Mouse (Mus musculus): Measurements from ENCODE around the gene H2al1n. TPM values are rescaled to one million over a fixed set of nuclear protein-coding genes. Genes with fewer than 3 reads are reported as not detected.
"Not testable (repeated sequence)": the region's sequence is repeated elsewhere in the genome, so short reads cannot be mapped to it uniquely, and the experiment has no call there.

The H2al1n gene
- not detected for total RNA-seq (2021)
- long read RNA-seq, experiment 1: 0 reads
- long read RNA-seq, experiment 2: 0 reads

DNA sequence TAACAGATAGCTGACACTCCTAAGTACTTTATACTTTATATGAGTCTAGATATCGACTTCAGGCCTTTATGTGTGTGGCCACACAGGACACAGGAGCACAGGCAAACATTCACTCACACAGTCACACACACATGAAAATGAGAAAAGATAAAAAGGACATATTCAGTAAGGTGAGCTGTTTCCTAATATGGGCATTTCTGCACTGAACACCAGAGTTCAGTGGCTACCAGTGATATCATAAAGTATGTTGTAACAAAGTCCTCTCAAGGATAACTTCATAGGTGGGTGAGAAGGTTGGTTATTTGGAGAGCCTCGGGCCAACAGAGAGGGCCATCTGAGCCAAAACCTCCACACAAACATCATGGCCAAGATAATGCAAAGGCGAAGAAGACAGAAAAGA lies at the start of gene H2al1n:
TSS of gene H2al1n (plus strand) at position 301 of the 400 bp plus-strand sequence.
- not testable (repeated sequence) for DNase-seq (ENCODE audit: low spot score in 2 of 2)

DNA sequence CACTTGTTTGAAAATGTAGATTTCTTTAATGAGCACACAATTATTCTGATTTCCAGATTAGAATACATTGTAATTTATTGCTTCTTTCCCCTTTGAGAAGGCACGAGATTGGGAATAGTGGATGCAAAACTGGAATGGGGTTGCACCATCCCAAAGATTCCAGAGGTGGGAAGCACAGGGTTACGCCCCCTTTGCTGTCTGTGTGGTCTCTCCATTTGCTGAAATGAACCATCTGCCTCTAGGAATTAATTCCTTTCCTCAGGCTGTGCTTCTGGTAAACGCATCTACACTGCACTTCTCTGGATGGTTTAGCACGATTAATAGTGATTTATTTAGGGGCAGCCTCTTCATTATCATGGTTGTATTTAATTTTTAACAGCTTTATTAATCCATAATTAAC lies 11.7 kb upstream of the H2al1n start:
- DNase-seq (ENCODE audit: low spot score in 2 of 2): no peak

DNA sequence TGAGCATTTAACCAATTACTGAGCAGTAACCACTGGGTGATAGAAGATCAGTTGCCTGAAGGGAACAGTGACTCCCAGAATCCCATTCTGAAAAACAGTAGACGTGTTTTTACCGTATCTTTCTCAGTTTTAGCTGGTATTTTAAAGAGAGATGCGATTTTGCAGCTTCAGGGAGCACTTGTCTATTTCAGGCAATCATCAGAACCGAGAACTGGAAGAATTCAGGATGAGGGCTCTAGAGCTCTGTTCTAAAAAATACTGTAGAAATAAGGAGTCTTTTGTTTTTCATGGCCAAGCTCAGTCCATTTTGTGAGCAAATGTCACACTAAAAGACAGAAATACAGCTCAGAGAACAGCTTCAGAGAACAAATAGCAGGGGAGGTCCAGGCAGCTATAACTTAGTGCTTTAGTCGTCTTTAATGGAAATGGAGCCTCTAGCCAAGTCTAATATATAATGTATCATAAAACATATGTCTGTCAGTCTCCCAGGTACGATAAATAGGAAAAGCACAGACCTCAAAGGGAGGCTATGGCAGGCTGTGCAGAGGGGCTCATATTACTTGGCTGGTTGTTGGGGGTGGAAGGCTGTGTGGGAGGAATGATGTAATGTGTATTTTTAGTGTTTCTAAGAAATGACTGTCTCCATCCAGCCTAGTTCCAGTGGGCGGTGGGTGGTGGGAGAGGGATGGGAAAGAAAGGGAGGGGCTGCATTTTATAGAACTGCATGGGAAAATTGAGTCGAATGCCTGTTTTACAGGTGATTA lies 4.7 kb upstream of the H2al1n start:
- DNase-seq (ENCODE audit: low spot score in 2 of 2): no peak

DNA sequence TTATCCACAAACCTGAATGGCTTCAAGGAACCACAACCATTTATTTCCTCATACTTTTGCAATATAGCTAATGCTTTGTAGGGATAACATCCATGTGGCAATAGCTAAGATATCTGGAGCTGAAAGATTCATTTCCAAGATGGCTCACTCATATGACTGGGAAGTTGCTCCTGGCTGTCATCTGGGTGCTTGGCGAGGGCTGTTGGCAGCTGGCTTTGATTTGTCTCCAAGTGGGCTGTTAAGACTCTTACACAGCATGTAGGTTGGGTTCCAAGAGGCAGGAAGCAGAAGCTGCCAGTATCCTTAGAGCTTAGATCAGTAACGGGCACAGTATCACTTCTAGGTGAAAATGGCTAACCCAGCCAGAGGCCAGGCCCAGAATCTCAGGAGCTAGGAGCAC lies 18.3 kb downstream of the H2al1n start:
- DNase-seq (ENCODE audit: low spot score in 2 of 2): no peak

DNA sequence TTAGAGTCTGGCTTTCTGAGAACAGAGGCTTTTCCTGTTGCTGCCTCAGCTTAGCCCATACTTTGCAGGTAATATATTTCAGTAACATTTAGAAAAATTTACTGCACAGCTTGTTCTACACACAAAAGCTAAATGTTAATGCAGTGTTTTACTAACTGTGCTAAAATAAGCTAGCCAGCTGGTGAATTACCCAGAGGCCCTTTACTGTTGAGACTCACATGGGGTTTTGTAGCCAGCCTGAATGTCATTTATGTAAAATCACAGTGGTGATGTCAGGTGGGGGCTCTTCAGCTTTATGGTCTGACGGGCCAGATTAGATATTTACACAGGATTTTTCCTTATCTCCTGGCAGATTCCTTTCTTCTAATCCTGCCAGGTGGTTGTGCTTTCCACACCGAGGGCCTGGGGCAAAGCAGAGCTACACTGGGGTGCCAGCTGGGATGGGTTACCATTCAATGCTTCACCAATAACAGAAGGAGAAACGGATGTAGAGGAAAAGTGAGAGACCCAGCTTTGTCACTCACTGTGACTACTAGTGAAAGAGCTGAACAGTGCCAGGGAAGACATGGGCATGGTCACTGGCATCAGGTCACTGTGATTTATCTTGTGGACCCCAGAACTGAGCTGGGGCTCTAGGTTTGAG lies 48.8 kb downstream of the H2al1n start:
- DNase-seq (ENCODE audit: low spot score in 2 of 2): no peak
